Comparison of ENCODE assay signal across 12 mouse cellular contexts in the genomic region with DNA sequence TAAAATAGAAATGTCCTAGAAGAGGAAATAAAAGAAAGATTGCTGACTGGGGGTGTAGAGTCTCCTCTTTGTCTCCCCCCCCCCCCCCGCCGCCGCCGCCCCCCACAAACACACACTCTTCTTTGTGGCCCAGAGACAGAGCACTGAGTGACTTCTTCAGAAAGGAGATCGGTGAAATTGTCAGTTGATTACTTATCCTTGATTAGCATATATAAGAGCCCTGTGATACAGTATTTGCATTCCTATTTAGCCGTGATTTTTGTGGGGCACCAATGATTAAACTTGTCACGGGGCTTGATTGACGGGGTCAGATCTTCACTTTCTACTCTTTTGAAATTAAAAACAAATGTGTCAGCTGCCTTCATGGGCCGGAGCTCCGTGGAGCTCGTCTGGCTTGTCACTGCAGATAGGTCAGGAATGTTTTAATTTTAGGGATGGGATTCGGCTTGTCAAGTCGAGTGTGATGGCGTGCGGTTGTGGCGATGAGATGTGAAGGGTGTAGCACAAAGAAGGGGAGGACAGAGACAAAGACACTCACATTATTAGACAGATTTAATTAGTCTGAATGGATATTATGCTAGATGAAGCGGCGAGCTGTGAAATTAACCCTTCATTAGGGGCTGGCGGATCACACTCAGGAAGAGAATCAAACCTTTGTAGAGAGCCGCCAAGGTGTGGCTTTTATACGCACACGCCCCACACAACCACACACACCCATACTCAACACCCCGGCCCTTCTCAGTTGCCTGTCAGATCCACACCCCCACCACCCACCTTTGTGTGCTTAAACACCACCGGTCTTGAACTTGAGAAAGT.
DNase-seq lines count a peak whose midpoint lies in the region; ATAC-seq and TF ChIP-seq lines count a peak whose summit lies in the region.
"Had no signal": no experiment of that assay in that cellular context is flagged by ENCODE, and none has a peak within 500 bp of the region (broad histone marks: within the 10 kb centered on the region; RNA-seq: fewer than 3 reads in every experiment).

No protein-coding gene starts in this region.

- H3K9me3 ChIP-seq in hindbrain, embryonic 11.5 days (ENCODE audit: control insufficient read depth, low read length) = 0 out of 2 replicates have a peak, but pooled peaks cover 3% of the 10 kb centered on the region
- no peaks in the 10 kb centered on the region for H3K9me3 ChIP-seq in midbrain, postnatal 0 days (ENCODE audit: low read length)
- H3K9me3 ChIP-seq: liver, embryonic 12.5 days had no signal

- H3K4me2 ChIP-seq in hindbrain, embryonic 11.5 days (replicated peaks; ENCODE audit: low read depth, low read length) = no peak overlapping the region
- H3K4me2 ChIP-seq in midbrain, postnatal 0 days (ENCODE audit: low read depth, low read length, poor library complexity, severe bottlenecking) = 0 out of 2 replicates have a peak overlapping the region, but pooled peaks have one; percentile 18
- H3K4me2 ChIP-seq: heart, embryonic 11.5 days; liver, embryonic 12.5 days had no signal

- H3K27ac ChIP-seq in hindbrain, embryonic 11.5 days (ENCODE audit: low read depth, low read length) = 0 out of 2 replicates have a peak overlapping the region, but pooled peaks have one; percentile 6
- H3K27ac ChIP-seq in midbrain, postnatal 0 days (ENCODE audit: low read depth, low read length) = no peak overlapping the region
- H3K27ac ChIP-seq: liver, embryonic 12.5 days had no signal

- no peak overlapping the region for H3K9ac ChIP-seq in hindbrain, embryonic 11.5 days (ENCODE audit: low read depth, low read length)
- no peak overlapping the region for H3K9ac ChIP-seq in midbrain, postnatal 0 days (replicated peaks; ENCODE audit: low read length, poor library complexity, severe bottlenecking)
- H3K9ac ChIP-seq: liver, embryonic 12.5 days had no signal

- H3K4me1 ChIP-seq in hindbrain, embryonic 11.5 days (replicated peaks; ENCODE audit: control insufficient read depth, insufficient read depth, low read length) = no peaks in the 10 kb centered on the region
- H3K4me1 ChIP-seq in midbrain, postnatal 0 days (ENCODE audit: insufficient read depth, low read length) = no peaks in the 10 kb centered on the region
- H3K4me1 ChIP-seq: liver, embryonic 12.5 days had no signal

- peak; percentile 71 for ATAC-seq in hindbrain, embryonic 11.5 days (ENCODE audit: low FRiP score)
- ATAC-seq in midbrain, postnatal 0 days (ENCODE audit: low FRiP score) = no peak
- ATAC-seq: intestine, postnatal 0 days; liver, embryonic 12.5 days had no signal

- no peak for TF ChIP-seq POLR2A in brain, embryonic 14.5 days (IDR thresholded peaks at IDR 0.05; ENCODE audit: borderline replicate concordance, extremely low read depth, insufficient read depth, insufficient read length, poor library complexity, severe bottlenecking)

- no peak overlapping the region for H3K4me3 ChIP-seq in hindbrain, embryonic 11.5 days (ENCODE audit: low read depth, low read length)
- no peak overlapping the region for H3K4me3 ChIP-seq in midbrain, postnatal 0 days (ENCODE audit: low read depth, low read length)
- H3K4me3 ChIP-seq: liver, embryonic 12.5 days had no signal

- WGBS in hindbrain, embryonic 11.5 days = 55% methylated on average over 22 of the region's 24 CpGs
- WGBS in midbrain, postnatal 0 days = 61% methylated on average over 20 of the region's 24 CpGs

- no peaks in the 10 kb centered on the region for H3K27me3 ChIP-seq in hindbrain, embryonic 11.5 days (ENCODE audit: control insufficient read depth, insufficient read depth, low read length)
- no peaks in the 10 kb centered on the region for H3K27me3 ChIP-seq in midbrain, postnatal 0 days (ENCODE audit: insufficient read depth, low read length)
- H3K27me3 ChIP-seq: liver, embryonic 12.5 days had no signal

- H3K36me3 ChIP-seq in hindbrain, embryonic 11.5 days (ENCODE audit: control insufficient read depth, insufficient read depth, low read length) = no peaks in the 10 kb centered on the region
- no peaks in the 10 kb centered on the region for H3K36me3 ChIP-seq in midbrain, postnatal 0 days (ENCODE audit: insufficient read depth, low read length)
- H3K36me3 ChIP-seq: liver, embryonic 12.5 days had no signal

- TF ChIP-seq CTCF in brain, embryonic 14.5 days (IDR thresholded peaks at IDR 0.05; ENCODE audit: borderline replicate concordance, extremely low read depth, insufficient read depth, insufficient read length) = no peak
- TF ChIP-seq CTCF in midbrain, postnatal 0 days (IDR thresholded peaks at IDR 0.05) = no peak

- DNase-seq in Muller cell, postnatal 12 days (ENCODE audit: inconsistent ontology term) = peak; percentile 76
- peak; percentile 76 for DNase-seq in brain, embryonic 14.5 days (ENCODE audit: low read depth)
- no peak for DNase-seq in hindbrain, embryonic 11.5 days (ENCODE audit: low spot score)
- DNase-seq in midbrain, postnatal 0 days (ENCODE audit: low spot score) = peak; percentile 28
- no peak for DNase-seq in layer of hippocampus, adult 18-20 months (ENCODE audit: low spot score in 2 of 2)
- DNase-seq in testis, postnatal 14 days (ENCODE audit: low spot score) = no peak
- no peak for DNase-seq in adrenal gland, adult 2 months
- DNase-seq: adrenal gland, postnatal 25 days; lung, postnatal 10 days had no signal

Comparison
In these comparisons a context has a peak if more than half of its experiments do, and no peak if none do; other contexts are left out.
1. DNase-seq: peak in Muller cell, postnatal 12 days (single experiment), brain, embryonic 14.5 days (single experiment) and midbrain, postnatal 0 days (single experiment); none in hindbrain, embryonic 11.5 days (single experiment), layer of hippocampus, adult 18-20 months (0 of 2), testis, postnatal 14 days (single experiment) and adrenal gland, adult 2 months (single experiment).